ENCODE assay signal across 27 mouse cellular contexts in genomic region chr1:58403745-58404144, GRCm38 (mm10). TPM values are rescaled to one million over a fixed set of nuclear protein-coding genes. Genes with fewer than 3 reads are reported as not detected.
A peak's percentile ranks its signal among the peaks of the same experiment; 100 is the strongest.
DNase-seq lines count a peak whose midpoint lies in the region; ATAC-seq and TF ChIP-seq lines count a peak whose summit lies in the region.
"Had no signal": no experiment of that assay in that cellular context is flagged by ENCODE, and none has a peak within 500 bp of the region (broad histone marks: within the 10 kb centered on the region; RNA-seq: fewer than 3 reads in every experiment).

No protein-coding gene starts in this region.

- no peak overlapping the region for H3K27ac ChIP-seq in liver, postnatal 0 days (ENCODE audit: low read depth)
- H3K27ac ChIP-seq in liver, embryonic 12.5 days = no peak overlapping the region
- no peak overlapping the region for H3K27ac ChIP-seq in stomach, postnatal 0 days (replicated peaks)
- H3K27ac ChIP-seq: embryonic facial prominence, embryonic 13.5 days; embryonic facial prominence, embryonic 15.5 days; forebrain, embryonic 10.5 days; forebrain, embryonic 12.5 days had no signal

- DNase-seq in heart, adult 11 months = peak; percentile 55
- DNase-seq in heart, postnatal 10 days = no peak
- DNase-seq in liver, postnatal 0 days = peak; percentile 7
- peak; percentile 38 for DNase-seq in R1 (ENCODE audit: low read depth, low spot score)
- peak; percentile 7 for DNase-seq in stomach, postnatal 0 days (ENCODE audit: low spot score)
- DNase-seq in layer of hippocampus, postnatal 10 days (ENCODE audit: low spot score in 2 of 2) = no peak
- DNase-seq: adrenal gland, postnatal 10 days; adrenal gland, postnatal 25 days; B cell, adult 2 months; cerebellum, adult 11 months; cerebellum, adult 18-20 months; cerebellum, adult 8-10 months; cerebellum, adult 9-11 months; cerebellum, postnatal 14 days; cerebellum, postnatal 36 days; embryo, embryonic 11 days had no signal

- no peak for ATAC-seq in liver, postnatal 0 days
- no peak for ATAC-seq in liver, embryonic 12.5 days
- ATAC-seq in stomach, postnatal 0 days (ENCODE audit: low FRiP score, low TSS enrichment) = no peak
- ATAC-seq: CD4-positive, CD25-positive, alpha-beta regulatory T cell, adult 4 months; forebrain, embryonic 14.5 days; Patski had no signal

- H3K9ac ChIP-seq in liver, postnatal 0 days (replicated peaks) = no peak overlapping the region
- H3K9ac ChIP-seq in liver, embryonic 12.5 days = no peak overlapping the region
- H3K9ac ChIP-seq in stomach, postnatal 0 days (ENCODE audit: low read length) = no peak overlapping the region
- H3K9ac ChIP-seq: embryonic facial prominence, embryonic 13.5 days; embryonic facial prominence, embryonic 15.5 days; forebrain, embryonic 12.5 days had no signal

- no peak for TF ChIP-seq CTCF in liver, postnatal 0 days (IDR thresholded peaks at IDR 0.05; ENCODE audit: low read depth)
- TF ChIP-seq CTCF in stomach, postnatal 0 days (IDR thresholded peaks at IDR 0.05; ENCODE audit: low read depth) = no peak

- H3K4me3 ChIP-seq in liver, postnatal 0 days (ENCODE audit: low read depth, low read length) = no peak overlapping the region
- no peak overlapping the region for H3K4me3 ChIP-seq in liver, embryonic 12.5 days
- no peak overlapping the region for H3K4me3 ChIP-seq in stomach, postnatal 0 days (ENCODE audit: low read depth, low read length)
- H3K4me3 ChIP-seq: embryonic facial prominence, embryonic 13.5 days; embryonic facial prominence, embryonic 15.5 days; erythroblast, embryonic 14.5 days; forebrain, embryonic 10.5 days; forebrain, embryonic 12.5 days had no signal

- WGBS in liver, postnatal 0 days (ENCODE audit: insufficient replicate concordance) = 83% methylated on average over 5 of the region's 5 CpGs
- 86% methylated on average over 5 of the region's 5 CpGs for WGBS in liver, embryonic 12.5 days (ENCODE audit: insufficient replicate concordance)
- 92% methylated on average over 5 of the region's 5 CpGs for WGBS in stomach, postnatal 0 days

- H3K9me3 ChIP-seq in liver, postnatal 0 days (ENCODE audit: low read length) = no peaks in the 10 kb centered on the region
- H3K9me3 ChIP-seq in liver, embryonic 12.5 days (replicated peaks) = no peaks in the 10 kb centered on the region
- H3K9me3 ChIP-seq in stomach, postnatal 0 days (ENCODE audit: control insufficient read depth, low read length) = no peaks in the 10 kb centered on the region
- H3K9me3 ChIP-seq: embryonic facial prominence, embryonic 13.5 days; embryonic facial prominence, embryonic 15.5 days; forebrain, embryonic 10.5 days; forebrain, embryonic 12.5 days; G1E had no signal

- TF ChIP-seq EP300 in liver, postnatal 0 days (IDR thresholded peaks at IDR 0.05; ENCODE audit: low read depth) = no peak
- TF ChIP-seq EP300 in stomach, postnatal 0 days (optimal IDR thresholded peaks at IDR 0.05) = no peak

- intact Hi-C loops in heart, postnatal 10 days (cut with DNase I) = no loop called here

- H3K4me1 ChIP-seq in liver, postnatal 0 days (ENCODE audit: insufficient read depth) = no peaks in the 10 kb centered on the region
- H3K4me1 ChIP-seq in liver, embryonic 12.5 days = no peaks in the 10 kb centered on the region
- no peaks in the 10 kb centered on the region for H3K4me1 ChIP-seq in stomach, postnatal 0 days (replicated peaks; ENCODE audit: control insufficient read depth, insufficient read depth)
- H3K4me1 ChIP-seq: embryonic facial prominence, embryonic 13.5 days; embryonic facial prominence, embryonic 15.5 days; forebrain, embryonic 10.5 days; forebrain, embryonic 12.5 days had no signal

- H3K36me3 ChIP-seq in liver, postnatal 0 days (replicated peaks; ENCODE audit: insufficient read depth, low read length) = peaks cover 56% of the 10 kb centered on the region
- H3K36me3 ChIP-seq in liver, embryonic 12.5 days = peaks cover 90% of the 10 kb centered on the region
- peaks cover 33% of the 10 kb centered on the region for H3K36me3 ChIP-seq in stomach, postnatal 0 days (ENCODE audit: control insufficient read depth, insufficient read depth, low read length)

- no peaks in the 10 kb centered on the region for H3K27me3 ChIP-seq in liver, postnatal 0 days (ENCODE audit: insufficient read depth, low read length)
- no peaks in the 10 kb centered on the region for H3K27me3 ChIP-seq in liver, embryonic 12.5 days (replicated peaks)
- H3K27me3 ChIP-seq in stomach, postnatal 0 days (ENCODE audit: control insufficient read depth, insufficient read depth, low read length) = no peaks in the 10 kb centered on the region
- H3K27me3 ChIP-seq: CH12.LX; embryonic facial prominence, embryonic 13.5 days; embryonic facial prominence, embryonic 15.5 days; forebrain, embryonic 12.5 days; Patski had no signal

- no peak overlapping the region for H3K4me2 ChIP-seq in liver, postnatal 0 days (ENCODE audit: low read depth, low read length)
- no peak overlapping the region for H3K4me2 ChIP-seq in liver, embryonic 12.5 days
- no peak overlapping the region for H3K4me2 ChIP-seq in stomach, postnatal 0 days (replicated peaks; ENCODE audit: low read depth)
- H3K4me2 ChIP-seq: embryonic facial prominence, embryonic 13.5 days; embryonic facial prominence, embryonic 15.5 days; forebrain, embryonic 12.5 days had no signal

RNA-seq across cellular contexts. Expression of gene Bzw1, which starts 11.0 kb away (rescaled TPM):
- 100 to 1,000 TPM; 109 to 117 TPM for total RNA-seq in heart, postnatal 10 days (2021)
- polyA plus RNA-seq in liver, postnatal 0 days (2015; fragmentation: Nextera tagmentation; extraction: Ambion mirVana) = 118 and 128 TPM in 2 replicates
- polyA plus RNA-seq in liver, embryonic 12.5 days (2016; fragmentation: Nextera tagmentation; extraction: Ambion mirVana) = 225 and 229 TPM in 2 replicates
- 192 and 230 TPM in 2 replicates for polyA plus RNA-seq in stomach, postnatal 0 days (2015; fragmentation: Nextera tagmentation; extraction: Ambion mirVana)
- 100 to 1,000 TPM; 229 to 234 TPM for total RNA-seq in layer of hippocampus, postnatal 10 days (2021)

RNA-seq across cellular contexts. Expression of gene Clk1, which starts 20.1 kb away (rescaled TPM):
- total RNA-seq in heart, postnatal 10 days (2021) = 10 to 100 TPM; 62.6 to 80.1 TPM
- 67.3 and 76.6 TPM in 2 replicates for polyA plus RNA-seq in liver, postnatal 0 days (2015; fragmentation: Nextera tagmentation; extraction: Ambion mirVana)
- polyA plus RNA-seq in liver, embryonic 12.5 days (2016; fragmentation: Nextera tagmentation; extraction: Ambion mirVana) = 96.2 and 96.4 TPM in 2 replicates
- polyA plus RNA-seq in stomach, postnatal 0 days (2015; fragmentation: Nextera tagmentation; extraction: Ambion mirVana) = 107 and 111 TPM in 2 replicates
- 100 to 1,000 TPM; 138 to 144 TPM for total RNA-seq in layer of hippocampus, postnatal 10 days (2021)

RNA-seq across cellular contexts. Expression of gene Nif3l1, which starts 41.2 kb away (rescaled TPM):
- total RNA-seq in heart, postnatal 10 days (2021) = 10 to 100 TPM; 15.1 to 15.8 TPM
- polyA plus RNA-seq in liver, postnatal 0 days (2015; fragmentation: Nextera tagmentation; extraction: Ambion mirVana) = 9.6 and 11.2 TPM in 2 replicates
- 25.2 TPM in 2 replicates for polyA plus RNA-seq in liver, embryonic 12.5 days (2016; fragmentation: Nextera tagmentation; extraction: Ambion mirVana)
- polyA plus RNA-seq in stomach, postnatal 0 days (2015; fragmentation: Nextera tagmentation; extraction: Ambion mirVana) = 20.9 and 23.7 TPM in 2 replicates
- total RNA-seq in layer of hippocampus, postnatal 10 days (2021) = 10 to 100 TPM; 20.2 to 21.5 TPM

RNA-seq across cellular contexts. Expression of gene Ppil3, which starts 41.5 kb away (rescaled TPM):
- total RNA-seq in heart, postnatal 10 days (2021) = 10 to 100 TPM; 18.7 TPM
- polyA plus RNA-seq in liver, postnatal 0 days (2015; fragmentation: Nextera tagmentation; extraction: Ambion mirVana) = 15.5 and 17.4 TPM in 2 replicates
- polyA plus RNA-seq in liver, embryonic 12.5 days (2016; fragmentation: Nextera tagmentation; extraction: Ambion mirVana) = 34.0 and 39.9 TPM in 2 replicates
- polyA plus RNA-seq in stomach, postnatal 0 days (2015; fragmentation: Nextera tagmentation; extraction: Ambion mirVana) = 29.3 and 32.8 TPM in 2 replicates
- total RNA-seq in layer of hippocampus, postnatal 10 days (2021) = 10 to 100 TPM; 30.1 to 33.0 TPM

Comparison
In these comparisons a context has a peak if more than half of its experiments do, and no peak if none do; other contexts are left out.
1. DNase-seq: peak in heart, adult 11 months (single experiment), liver, postnatal 0 days (single experiment), R1 (single experiment) and stomach, postnatal 0 days (single experiment); none in heart, postnatal 10 days (0 of 2) and layer of hippocampus, postnatal 10 days (0 of 2).